ENCODE assay signal across 22 mouse cellular contexts in genomic region chr14:59883517-59884069, GRCm38 (mm10).
DNase-seq lines count a peak whose midpoint lies in the region; ATAC-seq and TF ChIP-seq lines count a peak whose summit lies in the region.
"Had no signal": no experiment of that assay in that cellular context is flagged by ENCODE, and none has a peak within 500 bp of the region (broad histone marks: within the 10 kb centered on the region; RNA-seq: fewer than 3 reads in every experiment).

No protein-coding gene starts in this region.

- H3K27ac ChIP-seq in midbrain, embryonic 11.5 days (ENCODE audit: low read depth, low read length): no peak overlapping the region
- H3K27ac ChIP-seq in midbrain, embryonic 14.5 days (replicated peaks; ENCODE audit: low read depth, low read length): no peak overlapping the region
- no peak overlapping the region for H3K27ac ChIP-seq in limb, embryonic 14.5 days (replicated peaks; ENCODE audit: low read depth, low read length)
- no peak overlapping the region for H3K27ac ChIP-seq in hindbrain, embryonic 16.5 days (ENCODE audit: low read depth, low read length)
- H3K27ac ChIP-seq: embryonic facial prominence, embryonic 15.5 days; forebrain, embryonic 10.5 days; forebrain, embryonic 12.5 days had no signal

- no peak for ATAC-seq in midbrain, embryonic 11.5 days (ENCODE audit: low FRiP score)
- no peak for ATAC-seq in midbrain, embryonic 14.5 days (ENCODE audit: low FRiP score, low TSS enrichment)
- ATAC-seq in limb, embryonic 14.5 days (ENCODE audit: low FRiP score, low read depth): peak; percentile 76; the same call in 1 of the 2 replicates
- no peak for ATAC-seq in hindbrain, embryonic 16.5 days
- ATAC-seq: forebrain, embryonic 14.5 days; forebrain, embryonic 16.5 days had no signal

- TF ChIP-seq POLR2A in limb, embryonic 14.5 days (IDR thresholded peaks at IDR 0.05; ENCODE audit: borderline replicate concordance, extremely low read depth, insufficient read depth, insufficient read length): no peak

- no peak overlapping the region for H3K4me3 ChIP-seq in midbrain, embryonic 11.5 days (ENCODE audit: low read depth, low read length)
- no peak overlapping the region for H3K4me3 ChIP-seq in midbrain, embryonic 14.5 days (replicated peaks; ENCODE audit: low read depth, low read length)
- no peak overlapping the region for H3K4me3 ChIP-seq in limb, embryonic 14.5 days (replicated peaks; ENCODE audit: low read length)
- H3K4me3 ChIP-seq in hindbrain, embryonic 16.5 days (ENCODE audit: low read length): no peak overlapping the region
- H3K4me3 ChIP-seq: embryonic facial prominence, embryonic 15.5 days; erythroblast, embryonic 14.5 days; forebrain, embryonic 10.5 days; forebrain, embryonic 12.5 days had no signal

- no peak overlapping the region for H3K4me2 ChIP-seq in midbrain, embryonic 11.5 days
- no peak overlapping the region for H3K4me2 ChIP-seq in midbrain, embryonic 14.5 days (ENCODE audit: low read length)
- H3K4me2 ChIP-seq in limb, embryonic 14.5 days (replicated peaks; ENCODE audit: low read depth, low read length, severe bottlenecking): no peak overlapping the region
- H3K4me2 ChIP-seq in hindbrain, embryonic 16.5 days (ENCODE audit: low read length): no peak overlapping the region
- H3K4me2 ChIP-seq: embryonic facial prominence, embryonic 15.5 days; forebrain, embryonic 12.5 days had no signal

- no peak overlapping the region for H3K9ac ChIP-seq in midbrain, embryonic 11.5 days (ENCODE audit: low read length)
- H3K9ac ChIP-seq in midbrain, embryonic 14.5 days (replicated peaks; ENCODE audit: low read length): no peak overlapping the region
- no peak overlapping the region for H3K9ac ChIP-seq in limb, embryonic 14.5 days (ENCODE audit: low read depth, low read length, severe bottlenecking)
- H3K9ac ChIP-seq in hindbrain, embryonic 16.5 days (ENCODE audit: low read depth, low read length): no peak overlapping the region
- H3K9ac ChIP-seq: embryonic facial prominence, embryonic 15.5 days; forebrain, embryonic 12.5 days had no signal

- DNase-seq in heart, adult 11 months: peak; percentile 77
- no peak for DNase-seq in heart, postnatal 25 days (ENCODE audit: low spot score)
- DNase-seq in midbrain, embryonic 11.5 days (ENCODE audit: low spot score, missing footprints): peak; percentile 14
- DNase-seq in midbrain, embryonic 14.5 days: no peak
- DNase-seq in forelimb bud, embryonic 11.5 days (ENCODE audit: low read depth, low spot score): peak; percentile 25
- DNase-seq in limb, embryonic 14.5 days (ENCODE audit: low spot score): peak; percentile 57
- no peak for DNase-seq in liver
- DNase-seq: adrenal gland, adult 8-10 months; adrenal gland, postnatal 14 days; adrenal gland, postnatal 36 days; cerebellum, adult 11-12 months; cerebellum, adult 2 months; cerebellum, adult 9-10 months; cerebellum, postnatal 10 days; cerebellum, postnatal 25 days had no signal

- no peaks in the 10 kb centered on the region for H3K36me3 ChIP-seq in midbrain, embryonic 11.5 days (ENCODE audit: control insufficient read depth, insufficient read depth, low read length)
- no peaks in the 10 kb centered on the region for H3K36me3 ChIP-seq in midbrain, embryonic 14.5 days (ENCODE audit: control insufficient read depth, insufficient read depth, low read length)
- no peaks in the 10 kb centered on the region for H3K36me3 ChIP-seq in limb, embryonic 14.5 days (ENCODE audit: control insufficient read depth, insufficient read depth, low read length)
- H3K36me3 ChIP-seq in hindbrain, embryonic 16.5 days (ENCODE audit: control insufficient read depth, insufficient read depth, low read length): no peaks in the 10 kb centered on the region
- H3K36me3 ChIP-seq: embryonic facial prominence, embryonic 15.5 days; forebrain, embryonic 10.5 days; forebrain, embryonic 12.5 days had no signal

- 87% methylated on average over 10 of the region's 10 CpGs for WGBS in midbrain, embryonic 11.5 days
- WGBS in midbrain, embryonic 14.5 days: 87% methylated on average over 10 of the region's 10 CpGs
- 53% methylated on average over 10 of the region's 10 CpGs for WGBS in limb, embryonic 14.5 days
- WGBS in hindbrain, embryonic 16.5 days: 76% methylated on average over 10 of the region's 10 CpGs

- H3K4me1 ChIP-seq in midbrain, embryonic 11.5 days (ENCODE audit: control insufficient read depth, insufficient read depth, low read length): no peaks in the 10 kb centered on the region; the same call in 1 of the 2 replicates
- no peaks in the 10 kb centered on the region for H3K4me1 ChIP-seq in midbrain, embryonic 14.5 days (ENCODE audit: control insufficient read depth, insufficient read depth, low read length)
- peaks cover 14% of the 10 kb centered on the region for H3K4me1 ChIP-seq in limb, embryonic 14.5 days (ENCODE audit: control insufficient read depth, insufficient read depth, low read length)
- H3K4me1 ChIP-seq in hindbrain, embryonic 16.5 days (ENCODE audit: control insufficient read depth, insufficient read depth, low read depth, low read length): peaks cover 12% of the 10 kb centered on the region

- H3K27me3 ChIP-seq in midbrain, embryonic 11.5 days (ENCODE audit: control insufficient read depth, insufficient read depth, low read length): no peaks in the 10 kb centered on the region
- H3K27me3 ChIP-seq in midbrain, embryonic 14.5 days (ENCODE audit: control insufficient read depth, insufficient read depth, low read length): no peaks in the 10 kb centered on the region
- H3K27me3 ChIP-seq in limb, embryonic 14.5 days (ENCODE audit: control insufficient read depth, insufficient read depth, low read length): 0 out of 2 replicates have a peak, but pooled peaks cover 6% of the 10 kb centered on the region
- no peaks in the 10 kb centered on the region for H3K27me3 ChIP-seq in hindbrain, embryonic 16.5 days (replicated peaks; ENCODE audit: control insufficient read depth, insufficient read depth, low read length)
- H3K27me3 ChIP-seq: embryonic facial prominence, embryonic 15.5 days; forebrain, embryonic 12.5 days had no signal

- intact Hi-C loops in heart, postnatal 25 days (cut with DNase I): no loop called here

- no peaks in the 10 kb centered on the region for H3K9me3 ChIP-seq in midbrain, embryonic 11.5 days (ENCODE audit: control insufficient read depth, low read length)
- H3K9me3 ChIP-seq in midbrain, embryonic 14.5 days (ENCODE audit: control insufficient read depth, low read length): no peaks in the 10 kb centered on the region
- no peaks in the 10 kb centered on the region for H3K9me3 ChIP-seq in limb, embryonic 14.5 days (ENCODE audit: control insufficient read depth, low read length)
- no peaks in the 10 kb centered on the region for H3K9me3 ChIP-seq in hindbrain, embryonic 16.5 days (ENCODE audit: control insufficient read depth, low read length)
- H3K9me3 ChIP-seq: embryonic facial prominence, embryonic 15.5 days; forebrain, embryonic 10.5 days; forebrain, embryonic 12.5 days had no signal

Comparison
In these comparisons a context has a peak if more than half of its experiments do, and no peak if none do; other contexts are left out.
1. DNase-seq: peak in heart, adult 11 months (single experiment), midbrain, embryonic 11.5 days (single experiment), forelimb bud, embryonic 11.5 days (single experiment) and limb, embryonic 14.5 days (single experiment); none in heart, postnatal 25 days (single experiment), midbrain, embryonic 14.5 days (single experiment) and liver (single experiment).